Mouse (Mus musculus): ENCODE results near the gene Gipc3. TPM values are rescaled to one million over a fixed set of nuclear protein-coding genes. Genes with fewer than 3 reads are reported as not detected.

The Gipc3 gene
- polyA plus RNA-seq, 2 experiments, result 0.06 to 0.09 TPM

DNA sequence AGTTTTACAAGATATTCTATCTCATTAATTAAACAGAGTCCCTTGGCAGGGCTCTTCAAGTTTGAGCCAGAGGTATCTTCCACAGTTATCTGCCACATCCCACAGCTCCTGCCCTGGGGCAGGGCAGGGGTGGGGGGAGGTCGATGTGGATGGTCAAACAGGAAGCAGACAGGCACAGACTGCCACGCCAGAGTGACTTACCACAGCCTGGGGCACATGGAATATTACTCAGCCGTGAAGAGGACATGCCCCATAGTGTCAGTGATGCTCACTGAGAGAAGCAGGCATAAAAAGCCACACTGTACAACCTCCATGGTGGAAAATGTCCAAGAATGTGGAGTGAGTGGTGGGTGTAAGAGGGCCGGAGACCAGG is 2.1 kb upstream of the Gipc3 start:
- H3K27ac ChIP-seq (replicated peaks; ENCODE audit: low read depth, low read length), result no peak overlapping the region
- no peak for ATAC-seq (ENCODE audit: low FRiP score, low read depth)
- H3K4me1 ChIP-seq (ENCODE audit: control insufficient read depth, insufficient read depth, low read length), result peaks cover 26% of the 10 kb centered on the region
- no peaks in the 10 kb centered on the region for H3K9me3 ChIP-seq (ENCODE audit: control insufficient read depth, low read length)
- no peak overlapping the region for H3K4me3 ChIP-seq (replicated peaks; ENCODE audit: low read length)
- H3K36me3 ChIP-seq (ENCODE audit: control insufficient read depth, insufficient read depth, low read length), result peaks cover 21% of the 10 kb centered on the region
- H3K27me3 ChIP-seq (ENCODE audit: control insufficient read depth, insufficient read depth, low read length), result peaks cover 44% of the 10 kb centered on the region
- no peak overlapping the region for H3K4me2 ChIP-seq (replicated peaks; ENCODE audit: low read depth, low read length, severe bottlenecking)
- H3K9ac ChIP-seq (ENCODE audit: low read depth, low read length, severe bottlenecking), result no peak overlapping the region
- DNase-seq (ENCODE audit: low spot score), result no peak
- 89% methylated on average over 4 of the region's 4 CpGs for WGBS
- TF ChIP-seq POLR2A (IDR thresholded peaks at IDR 0.05; ENCODE audit: borderline replicate concordance, extremely low read depth, insufficient read depth, insufficient read length), result no peak

DNA sequence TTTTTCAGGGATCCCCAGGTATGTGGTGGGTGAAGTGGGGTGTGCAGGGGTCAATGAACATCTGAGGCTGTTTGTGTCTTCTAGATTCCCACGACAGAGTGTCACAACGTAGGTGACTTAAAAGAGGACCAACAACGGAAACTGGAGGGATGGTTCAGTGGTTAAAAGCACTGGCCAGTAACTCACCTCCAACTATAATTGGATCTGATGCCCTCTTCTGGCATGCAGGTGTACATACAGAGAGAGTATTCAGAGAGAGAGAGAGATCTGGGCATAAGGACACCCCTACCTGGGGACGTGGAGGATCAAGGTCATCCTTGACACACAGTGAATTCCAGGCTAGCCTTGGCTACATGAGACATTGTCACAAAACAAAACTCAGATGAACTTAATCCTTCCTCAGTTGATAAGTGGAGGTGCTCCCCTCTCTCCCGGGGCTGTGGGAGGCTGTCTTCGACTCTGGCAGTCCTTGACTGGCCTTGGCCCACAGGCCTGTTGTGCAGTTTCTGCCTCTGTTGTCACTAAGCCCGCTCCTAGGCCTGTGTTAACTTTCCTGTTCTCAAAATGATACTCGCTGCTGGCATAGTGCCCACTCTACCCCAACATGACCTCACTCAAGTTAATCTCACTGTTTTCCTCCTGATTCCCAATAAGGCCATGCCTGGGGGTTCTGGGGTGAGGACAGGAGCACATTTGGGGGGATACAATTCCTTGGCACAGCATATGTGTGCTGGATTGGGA is 1.5 kb upstream of the Gipc3 start:
- Histone ChIP-seq H3K27ac (replicated peaks; ENCODE audit: low read depth, low read length) (no peak overlapping the region), H3K4me1 (ENCODE audit: control insufficient read depth, insufficient read depth, low read length) (peaks cover 24% of the 10 kb centered on the region), H3K4me2 (replicated peaks; ENCODE audit: low read depth, low read length, severe bottlenecking) (no peak overlapping the region), H3K27me3 (ENCODE audit: control insufficient read depth, insufficient read depth, low read length) (peaks cover 44% of the 10 kb centered on the region), H3K9ac (ENCODE audit: low read depth, low read length, severe bottlenecking) (no peak overlapping the region), H3K9me3 (ENCODE audit: control insufficient read depth, low read length) (no peaks in the 10 kb centered on the region), H3K4me3 (replicated peaks; ENCODE audit: low read length) (no peak overlapping the region), H3K36me3 (ENCODE audit: control insufficient read depth, insufficient read depth, low read length) (peaks cover 21% of the 10 kb centered on the region)
- DNase-seq (ENCODE audit: low spot score) (no peak), ATAC-seq (ENCODE audit: low FRiP score, low read depth) (no peak)
- TF ChIP-seq POLR2A (IDR thresholded peaks at IDR 0.05; ENCODE audit: borderline replicate concordance, extremely low read depth, insufficient read depth, insufficient read length), result no peak
- WGBS, result 48% methylated on average over 8 of the region's 8 CpGs

DNA sequence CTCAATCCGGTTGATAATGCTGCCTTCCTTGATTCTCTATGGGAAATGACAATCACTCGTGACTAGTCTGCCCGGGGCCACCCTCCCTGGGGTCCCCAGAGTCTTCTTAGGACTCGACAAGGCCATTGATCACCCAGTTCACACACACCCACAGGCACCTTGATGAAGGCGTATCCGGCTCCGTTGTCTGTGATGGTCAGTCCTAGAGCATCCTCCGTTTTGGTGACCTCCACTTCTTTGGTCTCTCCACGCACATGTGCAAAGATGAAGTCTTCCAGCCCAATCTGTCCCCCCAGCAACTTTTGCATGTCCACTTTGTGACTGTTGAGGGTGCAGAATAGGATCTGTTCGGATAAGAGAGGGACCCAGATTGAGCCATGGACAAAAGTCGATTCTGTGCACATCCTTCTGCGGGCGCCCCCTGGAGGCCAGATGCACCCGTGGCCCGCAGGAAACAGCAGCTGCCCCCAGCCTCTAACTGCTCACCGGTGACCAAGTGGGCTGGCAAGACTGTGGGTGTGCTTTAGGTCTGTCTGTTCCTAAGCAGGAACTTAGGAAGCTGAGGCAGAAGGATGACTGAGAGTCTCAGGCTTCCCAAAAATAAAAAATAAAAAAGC is 1.6 kb downstream of the Gipc3 start:
- WGBS, result 34% methylated on average over 16 of the region's 16 CpGs
- H3K4me1 ChIP-seq (ENCODE audit: control insufficient read depth, insufficient read depth, low read length), result peaks cover 7% of the 10 kb centered on the region; the same call in 1 of the 2 replicates
- TF ChIP-seq POLR2A (IDR thresholded peaks at IDR 0.05; ENCODE audit: borderline replicate concordance, extremely low read depth, insufficient read depth, insufficient read length), result no peak
- no peak overlapping the region for H3K4me2 ChIP-seq (replicated peaks; ENCODE audit: low read depth, low read length, severe bottlenecking)
- ATAC-seq (ENCODE audit: low FRiP score, low read depth), result no peak
- no peaks in the 10 kb centered on the region for H3K9me3 ChIP-seq (ENCODE audit: control insufficient read depth, low read length)
- peaks cover 55% of the 10 kb centered on the region for H3K27me3 ChIP-seq (ENCODE audit: control insufficient read depth, insufficient read depth, low read length)
- H3K4me3 ChIP-seq (replicated peaks; ENCODE audit: low read length), result no peak overlapping the region
- DNase-seq (ENCODE audit: low spot score), result peak; percentile 57
- H3K9ac ChIP-seq (ENCODE audit: low read depth, low read length, severe bottlenecking), result no peak overlapping the region
- H3K27ac ChIP-seq (replicated peaks; ENCODE audit: low read depth, low read length), result no peak overlapping the region
- H3K36me3 ChIP-seq (ENCODE audit: control insufficient read depth, insufficient read depth, low read length), result 0 out of 2 replicates have a peak, but pooled peaks cover 7% of the 10 kb centered on the region

GRCm38 (mm10) chr10:81340551-81341332 is 2.3 kb downstream of the Gipc3 start:
- Histone ChIP-seq H3K36me3 (ENCODE audit: control insufficient read depth, insufficient read depth, low read length) (0 out of 2 replicates have a peak, but pooled peaks cover 3% of the 10 kb centered on the region), H3K27ac (replicated peaks; ENCODE audit: low read depth, low read length) (no peak overlapping the region), H3K9me3 (ENCODE audit: control insufficient read depth, low read length) (no peaks in the 10 kb centered on the region), H3K4me2 (replicated peaks; ENCODE audit: low read depth, low read length, severe bottlenecking) (no peak overlapping the region), H3K4me3 (replicated peaks; ENCODE audit: low read length) (no peak overlapping the region), H3K27me3 (ENCODE audit: control insufficient read depth, insufficient read depth, low read length) (peaks cover 55% of the 10 kb centered on the region), H3K4me1 (ENCODE audit: control insufficient read depth, insufficient read depth, low read length) (peaks cover 14% of the 10 kb centered on the region), H3K9ac (ENCODE audit: low read depth, low read length, severe bottlenecking) (no peak overlapping the region)
- no peak for TF ChIP-seq POLR2A (IDR thresholded peaks at IDR 0.05; ENCODE audit: borderline replicate concordance, extremely low read depth, insufficient read depth, insufficient read length)
- 40% methylated on average over 17 of the region's 17 CpGs for WGBS
- no peak for ATAC-seq (ENCODE audit: low FRiP score, low read depth)
- no peak for DNase-seq (ENCODE audit: low spot score)

- no peak overlapping the region for H3K4me3 ChIP-seq (replicated peaks; ENCODE audit: low read length)
- no peak for DNase-seq (ENCODE audit: low spot score)
- H3K9me3 ChIP-seq (ENCODE audit: control insufficient read depth, low read length), result no peaks in the 10 kb centered on the region
- H3K27me3 ChIP-seq (ENCODE audit: control insufficient read depth, insufficient read depth, low read length), result peaks cover 19% of the 10 kb centered on the region; the same call in 1 of the 2 replicates
- WGBS, result 95% methylated on average over 4 of the region's 4 CpGs
- peaks cover 19% of the 10 kb centered on the region for H3K4me1 ChIP-seq (ENCODE audit: control insufficient read depth, insufficient read depth, low read length)
- no peak for TF ChIP-seq POLR2A (IDR thresholded peaks at IDR 0.05; ENCODE audit: borderline replicate concordance, extremely low read depth, insufficient read depth, insufficient read length)
- no peaks in the 10 kb centered on the region for H3K36me3 ChIP-seq (ENCODE audit: control insufficient read depth, insufficient read depth, low read length)
- no peak for ATAC-seq (ENCODE audit: low FRiP score, low read depth)
- no peak overlapping the region for H3K9ac ChIP-seq (ENCODE audit: low read depth, low read length, severe bottlenecking)
- H3K4me2 ChIP-seq (replicated peaks; ENCODE audit: low read depth, low read length, severe bottlenecking), result no peak overlapping the region
- H3K27ac ChIP-seq (replicated peaks; ENCODE audit: low read depth, low read length), result peak overlapping the region; percentile 86
These were observed 6.5 kb downstream of the Gipc3 start for GRCm38 (mm10) chr10:81336558-81336957.
